Mouse (Mus musculus): ENCODE results near the gene Dip2c. TPM values are rescaled to one million over a fixed set of nuclear protein-coding genes. Genes with fewer than 3 reads are reported as not detected.

Gene Dip2c
- total and polyA plus RNA-seq, 3 experiments: 0.04 to 0.14 (median 0.08) TPM

GRCm38 (mm10) chr13:9547698-9548344 is 271.5 kb downstream of the Dip2c start:
- no peak for TF ChIP-seq ZC3H11A (IDR thresholded peaks at IDR 0.05; ENCODE audit: low read depth, low read length)
- TF ChIP-seq USF1 (IDR thresholded peaks at IDR 0.05; ENCODE audit: low read depth, low read length): no peak
- TF ChIP-seq CHD1 (IDR thresholded peaks at IDR 0.05; ENCODE audit: low read depth, low read length): no peak
- TF ChIP-seq ETS1 (conservative IDR thresholded peaks at IDR 0.05; ENCODE audit: low read depth, low read length): no peak
- no peak for TF ChIP-seq KAT2A (IDR thresholded peaks at IDR 0.05; ENCODE audit: insufficient replicate concordance, low read length)
- no peak for TF ChIP-seq JUN (IDR thresholded peaks at IDR 0.05; ENCODE audit: insufficient read depth, low read depth, low read length)
- TF ChIP-seq NRF1 (IDR thresholded peaks at IDR 0.05; ENCODE audit: low read depth, low read length): no peak
- TF ChIP-seq TCF12 (IDR thresholded peaks at IDR 0.05; ENCODE audit: low read depth, low read length): no peak
- TF ChIP-seq POLR2AphosphoS2 (IDR thresholded peaks at IDR 0.05; ENCODE audit: low read depth, low read length): no peak
- TF ChIP-seq CHD2 (IDR thresholded peaks at IDR 0.05; ENCODE audit: low read length): no peak
- no peak for TF ChIP-seq HCFC1 (IDR thresholded peaks at IDR 0.05; ENCODE audit: low read depth, low read length)
- no peak for TF ChIP-seq RAD21 (IDR thresholded peaks at IDR 0.05; ENCODE audit: low read depth, low read length)
- TF ChIP-seq JUND (conservative IDR thresholded peaks at IDR 0.05; ENCODE audit: low read depth, low read length): no peak
- no peak for TF ChIP-seq MAZ (IDR thresholded peaks at IDR 0.05; ENCODE audit: low read depth, low read length)
- TF ChIP-seq UBTF (IDR thresholded peaks at IDR 0.05; ENCODE audit: low read depth, low read length): no peak
- Histone ChIP-seq H3K4me2 (ENCODE audit: insufficient read depth, low read depth, poor library complexity, severe bottlenecking) (no peak overlapping the region), H3K9me3 (replicated peaks; ENCODE audit: low read length) (no peaks in the 10 kb centered on the region), H3K27me3 (replicated peaks) (no peaks in the 10 kb centered on the region), H3K79me2 (replicated peaks; ENCODE audit: control insufficient read depth, extremely low read depth, insufficient read depth, poor library complexity, severe bottlenecking) (no peaks in the 10 kb centered on the region), H3K4me3 (replicated peaks in 1 of 3; ENCODE audit: low read depth in 2 of 3, low read length in 2 of 3, poor library complexity in 1 of 3) (no peak overlapping the region), H3K36me3 (replicated peaks in 1 of 2; ENCODE audit: control insufficient read depth in 1 of 2, insufficient read depth in 1 of 2, low read length in 1 of 2) (no peaks in the 10 kb centered on the region), H3K9ac (ENCODE audit: insufficient read depth, low read depth) (no peak overlapping the region), H3K4me1 (ENCODE audit: control insufficient read depth in 1 of 2, insufficient read depth in 2 of 2) (peaks cover 0 to 5% of the 10 kb centered on the region in 2 experiments; a peak in 2 of 4 replicates), H3K27ac (ENCODE audit: insufficient read depth, low read depth) (no peak overlapping the region)
- DNase-seq (ENCODE audit: extremely low read depth): no peak
- dilution Hi-C loops (cut with MboI; ENCODE audit: extremely low pct_ligation_motif_present, extremely low pct_unique_long_range_greater_than_20kb, low sequenced_read_pairs) (no loop called here), in situ Hi-C loops (cut with MboI; ENCODE audit: low pct_ligation_motif_present, low pct_unique_long_range_greater_than_20kb, low sequenced_read_pairs) (no loop called here)

GRCm38 (mm10) chr13:9562099-9562498 is 285.8 kb downstream of the Dip2c start:
- DNase-seq (ENCODE audit: extremely low read depth): no peak
- Histone ChIP-seq H3K79me2 (replicated peaks; ENCODE audit: control insufficient read depth, extremely low read depth, insufficient read depth, poor library complexity, severe bottlenecking) (no peaks in the 10 kb centered on the region), H3K36me3 (replicated peaks in 1 of 2; ENCODE audit: control insufficient read depth in 1 of 2, insufficient read depth in 1 of 2, low read length in 1 of 2) (no peaks in the 10 kb centered on the region), H3K4me3 (replicated peaks in 1 of 3; ENCODE audit: low read depth in 2 of 3, low read length in 2 of 3, poor library complexity in 1 of 3) (no peak overlapping the region), H3K4me2 (ENCODE audit: insufficient read depth, low read depth, poor library complexity, severe bottlenecking) (no peak overlapping the region), H3K27me3 (replicated peaks) (no peaks in the 10 kb centered on the region), H3K9me3 (replicated peaks; ENCODE audit: low read length) (no peaks in the 10 kb centered on the region), H3K27ac (ENCODE audit: insufficient read depth, low read depth) (no peak overlapping the region), H3K4me1 (ENCODE audit: control insufficient read depth in 1 of 2, insufficient read depth in 2 of 2) (peaks cover 0 to 9% of the 10 kb centered on the region in 2 experiments; a peak in 2 of 4 replicates), H3K9ac (ENCODE audit: insufficient read depth, low read depth) (no peak overlapping the region)
- no peak for TF ChIP-seq KAT2A (IDR thresholded peaks at IDR 0.05; ENCODE audit: insufficient replicate concordance, low read length)
- TF ChIP-seq POLR2AphosphoS2 (IDR thresholded peaks at IDR 0.05; ENCODE audit: low read depth, low read length): no peak
- no peak for TF ChIP-seq UBTF (IDR thresholded peaks at IDR 0.05; ENCODE audit: low read depth, low read length)
- peak; percentile 55; the same call in 1 of the 2 replicates for TF ChIP-seq MAFK (IDR thresholded peaks at IDR 0.05; ENCODE audit: insufficient replicate concordance, low read length)
- no peak for TF ChIP-seq ZMIZ1 (IDR thresholded peaks at IDR 0.05; ENCODE audit: low read depth, low read length)
- TF ChIP-seq ETS1 (conservative IDR thresholded peaks at IDR 0.05; ENCODE audit: low read depth, low read length): no peak
- dilution Hi-C loops (cut with MboI; ENCODE audit: extremely low pct_ligation_motif_present, extremely low pct_unique_long_range_greater_than_20kb, low sequenced_read_pairs) (no loop called here), in situ Hi-C loops (cut with MboI; ENCODE audit: low pct_ligation_motif_present, low pct_unique_long_range_greater_than_20kb, low sequenced_read_pairs) (no loop called here)
